Mouse (Mus musculus) C2C12 (cell line): Measurements from ENCODE around the gene Ptprm. TPM values are rescaled to one million over a fixed set of nuclear protein-coding genes. Genes with fewer than 3 reads are reported as not detected.

Experiments used
- H3K27me3 ChIP-seq: one replicate; pipeline ENCODE4 v1.6.1; 2011; ENCODE audit not compliant: control insufficient read depth, insufficient read depth, insufficient read length
- H3K36me3 ChIP-seq: one replicate; pipeline ENCODE4 v1.6.1; 2011; ENCODE audit not compliant: control insufficient read depth, insufficient read depth
- H3K4me3 ChIP-seq: one replicate; pipeline ENCODE4 v1.5.1; 2011; ENCODE audit warnings: mild to moderate bottlenecking, control low read depth; ENCODE audit not compliant: poor library complexity, insufficient read depth, severe bottlenecking
- H3K79me2 ChIP-seq: one replicate; pipeline ENCODE4 v1.6.1; 2011; ENCODE audit not compliant: control insufficient read depth, insufficient read depth
- H3K79me3 ChIP-seq: one replicate; pipeline ENCODE4 v1.6.1; 2011; ENCODE audit warnings: low read depth, control low read depth
- H3ac ChIP-seq: one replicate; pipeline ENCODE3; 2011; ENCODE audit warnings: low read depth; ENCODE audit not compliant: control insufficient read depth, insufficient read length
- CEBPB ChIP-seq: IDR thresholded peaks from one replicate; pipeline ENCODE4 v1.6.1; 2011; ENCODE audit warnings: low read depth, mild to moderate bottlenecking, control low read depth, moderate library complexity
- CTCF ChIP-seq: IDR thresholded peaks from one replicate; pipeline ENCODE4 v1.5.1; 2011; ENCODE audit not compliant: control insufficient read depth, insufficient read depth, insufficient read length
- FOSL1 ChIP-seq: IDR thresholded peaks from one replicate; pipeline ENCODE4 v1.8.0; 2011; ENCODE audit warnings: mild to moderate bottlenecking, low read length; ENCODE audit not compliant: poor library complexity, insufficient read depth, severe bottlenecking
- MAX ChIP-seq: IDR thresholded peaks from one replicate; pipeline ENCODE4 v1.6.1; 2011; ENCODE audit warnings: mild to moderate bottlenecking, control low read depth
- MYOD1 ChIP-seq: IDR thresholded peaks from one replicate; pipeline ENCODE4 v1.6.1; 2011; ENCODE audit warnings: low read depth; ENCODE audit not compliant: control insufficient read depth, insufficient read length
- MYOG ChIP-seq: IDR thresholded peaks from one replicate; pipeline ENCODE4 v1.6.1; 2011; ENCODE audit not compliant: control insufficient read depth, insufficient read length; ENCODE audit errors: extremely low read depth
- USF1 ChIP-seq: IDR thresholded peaks from one replicate; pipeline ENCODE4 v1.6.1; 2011; ENCODE audit warnings: low read depth, mild to moderate bottlenecking, control low read depth, moderate library complexity
- polyA plus RNA-seq: library from polyadenylated mRNA; unstranded; fragments of >200 nt; fragmentation: generic; extraction: Trizol; gene quantifications from one replicate; pipeline ENCODE4 v1.2.1, GENCODE M21; 2012; ENCODE audit warnings: missing spikeins

Ptprm gene
- polyA plus RNA-seq, 1 experiment = 4.4 TPM

DNA sequence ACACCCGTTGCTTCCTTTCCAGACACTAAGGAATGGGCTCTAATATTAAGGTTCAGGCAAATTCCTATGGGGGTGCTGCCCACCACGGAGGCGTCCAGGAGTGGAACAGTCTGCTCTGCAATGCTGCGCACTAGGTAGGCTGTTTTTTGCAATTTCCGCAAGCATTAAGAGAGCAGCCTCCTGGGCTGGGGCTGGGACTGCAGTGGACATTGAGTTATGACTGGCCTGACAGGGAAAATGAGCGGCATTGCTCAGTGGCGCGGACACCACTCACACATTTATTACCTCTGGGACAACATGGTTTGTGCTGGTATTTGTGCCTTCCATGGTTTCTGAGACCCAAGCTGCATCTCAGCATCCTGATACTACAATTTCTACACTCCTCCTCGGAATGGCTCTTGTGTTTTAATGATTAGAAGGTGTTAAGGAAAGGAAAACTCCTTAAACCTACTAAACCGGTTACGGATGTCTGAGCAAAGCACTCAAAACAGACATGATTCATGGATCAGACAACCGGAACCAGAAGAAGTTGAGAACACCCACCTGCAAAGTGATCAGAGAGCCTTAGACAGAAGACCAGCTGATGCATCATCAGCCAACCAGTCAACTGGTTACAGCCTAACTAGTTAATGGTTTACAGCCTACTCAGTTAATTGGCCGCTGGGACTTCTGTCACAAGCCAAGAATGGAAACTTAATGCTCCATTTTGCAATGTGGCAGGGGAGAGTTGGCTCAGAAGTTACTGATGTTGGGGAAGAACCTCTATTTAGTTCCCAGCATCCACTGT lies 76.9 kb downstream of the Ptprm start:
- H3K79me3 ChIP-seq = no peaks in the 10 kb centered on the region
- H3K4me3 ChIP-seq = no peak overlapping the region
- H3ac ChIP-seq = no peak overlapping the region
- no peaks in the 10 kb centered on the region for H3K79me2 ChIP-seq
- H3K27me3 ChIP-seq = no peaks in the 10 kb centered on the region
- H3K36me3 ChIP-seq = no peaks in the 10 kb centered on the region
- TF ChIP-seq USF1 (no peak), CEBPB (no peak), CTCF (no peak), MYOD1 (no peak), FOSL1 (no peak), MAX (no peak), MYOG (no peak)

DNA sequence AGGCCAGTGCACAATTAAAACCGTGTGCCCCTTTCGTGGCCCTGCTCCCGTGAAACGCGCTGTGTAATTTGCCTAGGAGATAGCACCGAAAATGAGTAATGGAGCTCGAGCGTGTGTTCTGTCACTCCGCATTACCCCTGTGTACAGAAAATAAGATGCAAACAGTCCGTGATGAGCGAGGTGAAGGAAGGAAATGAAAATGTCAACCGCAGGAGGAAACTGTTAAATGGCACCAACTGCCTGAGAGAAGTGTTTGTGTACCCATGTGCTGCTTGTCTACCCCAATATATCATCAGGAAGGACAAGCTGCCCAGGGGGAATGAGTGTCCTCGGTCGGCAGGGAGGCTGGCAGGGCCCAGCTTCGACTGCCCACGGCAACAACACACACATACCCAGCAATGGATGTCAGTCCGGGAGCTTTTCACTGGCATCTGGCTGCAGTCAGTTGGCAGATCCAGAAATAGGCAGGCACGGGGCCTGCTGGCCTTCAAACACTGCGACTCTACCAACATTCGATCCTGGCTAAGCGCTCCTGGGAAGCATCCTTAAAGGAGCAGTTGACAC lies 79.6 kb downstream of the Ptprm start:
- Histone ChIP-seq H3K27me3 (no peaks in the 10 kb centered on the region), H3ac (no peak overlapping the region), H3K36me3 (no peaks in the 10 kb centered on the region), H3K79me2 (no peaks in the 10 kb centered on the region), H3K4me3 (no peak overlapping the region), H3K79me3 (no peaks in the 10 kb centered on the region)
- no peak for TF ChIP-seq MYOG
- TF ChIP-seq CEBPB = no peak
- TF ChIP-seq MYOD1 = no peak
- no peak for TF ChIP-seq MAX
- TF ChIP-seq USF1 = no peak
- no peak for TF ChIP-seq CTCF
- TF ChIP-seq FOSL1 = no peak

DNA sequence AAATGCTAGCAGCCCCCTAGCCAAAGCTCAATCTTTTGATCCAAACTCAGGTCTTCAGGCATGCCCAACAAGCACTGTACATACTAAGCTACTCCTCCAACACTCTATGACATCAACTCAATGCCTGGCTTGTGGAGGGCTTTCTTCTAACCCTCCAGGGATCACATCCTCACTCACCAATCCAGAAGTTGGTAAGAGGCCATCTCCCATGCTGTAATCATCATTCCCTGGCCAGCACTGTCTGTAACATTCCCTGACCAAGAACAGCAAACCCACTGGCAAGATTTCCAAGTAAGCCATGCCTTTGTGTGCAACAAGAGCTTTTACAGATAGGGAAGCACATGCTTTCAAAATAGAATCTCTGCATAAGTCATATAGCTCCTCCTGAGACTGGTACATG lies 81.3 kb downstream of the Ptprm start:
- no peaks in the 10 kb centered on the region for H3K79me3 ChIP-seq
- H3K4me3 ChIP-seq = no peak overlapping the region
- no peaks in the 10 kb centered on the region for H3K36me3 ChIP-seq

DNA sequence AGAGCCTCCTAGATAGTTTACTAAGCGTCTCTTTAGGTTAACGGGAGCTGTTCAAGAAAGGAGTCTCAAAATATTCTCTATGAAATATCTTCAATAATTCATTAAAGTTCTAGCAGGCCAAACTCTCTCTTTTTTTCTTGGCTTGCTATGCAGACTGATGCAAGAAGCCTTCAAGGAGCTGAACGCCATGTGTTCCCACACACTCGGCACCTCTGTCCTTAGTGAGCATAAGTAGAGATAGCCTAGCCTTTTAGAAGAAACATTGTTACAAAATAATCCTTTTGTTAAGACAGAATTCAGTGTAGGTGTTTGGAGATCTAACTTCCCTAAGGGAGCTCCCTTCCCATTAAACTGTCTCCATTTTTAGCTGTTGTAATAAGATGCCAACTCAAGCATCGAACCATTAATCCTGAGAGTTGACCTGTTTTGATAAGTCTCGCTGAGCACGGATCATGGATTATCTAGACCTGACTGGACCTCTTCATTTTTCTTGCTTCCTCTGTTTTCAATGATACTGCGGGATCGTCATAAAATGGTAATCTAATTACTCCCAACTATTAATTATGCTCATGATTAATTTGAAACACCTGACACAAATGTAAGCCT lies 85.7 kb downstream of the Ptprm start:
- no peak for TF ChIP-seq CEBPB
- no peak for TF ChIP-seq MAX
- no peak for TF ChIP-seq MYOG
- TF ChIP-seq FOSL1 = no peak
- TF ChIP-seq CTCF = no peak
- no peak for TF ChIP-seq USF1

More for the DNA sequence above, 81.3 kb downstream of the Ptprm start:
- no peak overlapping the region for H3ac ChIP-seq
- TF ChIP-seq CEBPB (no peak), MAX (no peak), MYOD1 (no peak), USF1 (no peak), CTCF (no peak), FOSL1 (no peak), MYOG (no peak)
- no peaks in the 10 kb centered on the region for H3K79me2 ChIP-seq
- no peaks in the 10 kb centered on the region for H3K27me3 ChIP-seq

DNA sequence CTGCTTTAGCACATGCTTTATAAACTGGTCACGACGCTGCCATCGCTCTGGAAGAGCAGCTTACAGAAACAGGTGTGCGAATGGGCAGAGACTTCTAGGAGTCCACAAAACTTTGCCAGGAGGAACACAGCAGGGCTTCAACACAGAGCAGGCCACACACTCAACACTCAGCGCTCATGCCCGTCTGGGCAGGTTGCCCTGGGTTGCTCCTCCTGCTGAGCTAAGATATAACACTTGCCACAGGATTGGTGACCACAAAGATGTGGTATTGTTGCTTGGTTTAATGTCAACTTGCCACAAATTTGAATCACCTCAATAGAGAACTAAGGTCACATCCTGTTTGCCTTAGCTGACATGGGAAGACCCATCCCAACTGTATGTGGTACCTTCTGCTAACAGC lies 88.0 kb downstream of the Ptprm start:
- H3K79me3 ChIP-seq = peaks cover 2% of the 10 kb centered on the region
- H3ac ChIP-seq = no peak overlapping the region
- no peaks in the 10 kb centered on the region for H3K27me3 ChIP-seq
- H3K79me2 ChIP-seq = no peaks in the 10 kb centered on the region
- TF ChIP-seq USF1 (no peak), CTCF (no peak), MYOD1 (no peak), FOSL1 (no peak), CEBPB (no peak), MAX (no peak), MYOG (no peak)
- no peak overlapping the region for H3K4me3 ChIP-seq
- H3K36me3 ChIP-seq = no peaks in the 10 kb centered on the region

More for the DNA sequence above, 85.7 kb downstream of the Ptprm start:
- Histone ChIP-seq H3K27me3 (no peaks in the 10 kb centered on the region), H3K36me3 (no peaks in the 10 kb centered on the region), H3K79me2 (no peaks in the 10 kb centered on the region), H3K4me3 (no peak overlapping the region), H3ac (no peak overlapping the region), H3K79me3 (no peaks in the 10 kb centered on the region)
